Mouse (Mus musculus): ENCODE results near the gene Timm50. TPM values are rescaled to one million over a fixed set of nuclear protein-coding genes. Genes with fewer than 3 reads are reported as not detected.

The Timm50 gene
- total RNA-seq (2015) (19.5 and 26.2 TPM in 2 replicates), total RNA-seq (2017) (19.7 and 22.1 TPM in 2 replicates)

DNA sequence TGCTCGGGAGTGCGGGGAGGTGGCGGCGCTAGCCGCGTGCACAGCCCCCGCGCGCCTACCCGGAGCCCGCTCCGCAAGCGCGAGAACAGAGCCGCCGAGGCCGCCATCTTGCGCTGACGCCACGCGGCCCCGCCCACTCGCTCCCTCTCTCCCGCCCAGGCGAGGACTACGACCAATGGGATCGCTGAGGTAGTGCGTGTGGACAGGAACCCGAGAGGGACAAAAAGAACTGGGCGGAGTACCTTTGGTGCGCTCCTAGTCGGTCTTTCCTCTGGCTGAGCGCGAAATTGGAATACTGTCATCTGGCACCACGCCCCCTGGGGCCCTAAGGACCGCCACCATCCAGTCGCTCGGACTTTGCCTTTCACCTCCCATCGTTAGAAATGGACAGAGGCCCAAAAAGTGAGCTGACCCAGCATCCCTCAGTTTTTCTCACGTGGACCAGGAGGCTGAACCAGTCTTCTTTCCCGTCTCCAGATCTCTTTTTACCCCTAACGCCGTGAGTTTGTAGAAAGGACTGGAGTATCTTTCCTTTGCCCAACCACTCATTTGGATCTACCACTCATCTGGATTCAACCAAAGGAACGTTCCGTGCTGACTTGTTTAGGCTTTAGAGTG is at the start of gene Timm50:
TSS of gene Timm50 (minus strand) at position 147 of the 618 bp plus-strand sequence.
- ATAC-seq (ENCODE audit: poor library complexity, severe bottlenecking), result peak; percentile 100

DNA sequence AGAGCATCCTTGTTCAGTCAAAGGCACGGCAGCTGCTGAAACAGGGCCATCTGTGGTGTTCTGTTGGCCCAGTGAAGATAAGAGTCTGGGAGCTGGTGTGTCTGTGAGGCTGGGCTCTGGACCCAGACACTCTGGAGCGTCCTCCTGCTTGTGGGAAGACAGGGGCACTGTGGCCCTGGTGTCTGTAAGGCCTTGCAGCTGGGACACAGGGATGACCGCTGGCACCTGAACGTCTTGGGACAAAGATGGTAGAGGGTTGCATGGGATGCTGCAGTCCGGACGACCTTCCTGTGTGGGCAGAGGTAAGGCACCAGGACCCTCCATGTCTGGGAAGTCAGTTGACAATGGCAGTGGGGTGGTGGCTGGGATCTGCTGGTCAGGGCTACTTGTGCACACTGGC is 48.4 kb upstream of the Timm50 start:
- ATAC-seq (ENCODE audit: poor library complexity, severe bottlenecking), result no peak

DNA sequence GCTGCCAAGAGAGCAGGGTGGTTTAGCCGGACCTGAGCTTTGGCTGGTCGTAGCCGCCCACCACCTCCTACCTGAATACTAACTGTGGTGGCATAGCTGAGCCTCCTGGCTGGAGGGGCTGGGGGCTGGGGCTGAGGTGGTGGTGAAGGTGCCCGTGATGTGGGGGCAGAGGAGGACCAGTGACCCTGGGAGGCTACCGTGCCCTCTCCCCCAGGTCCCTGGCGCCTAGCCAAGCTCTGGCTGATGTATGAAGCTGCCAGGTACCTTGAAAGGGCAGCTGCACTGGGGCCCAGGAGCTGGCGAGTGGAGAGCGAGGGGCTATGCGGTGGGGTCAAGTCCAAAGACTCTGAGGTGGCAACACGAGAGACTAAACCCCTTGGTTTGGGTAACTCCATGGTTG is 48.0 kb upstream of the Timm50 start:
- ATAC-seq (ENCODE audit: poor library complexity, severe bottlenecking), result no peak

DNA sequence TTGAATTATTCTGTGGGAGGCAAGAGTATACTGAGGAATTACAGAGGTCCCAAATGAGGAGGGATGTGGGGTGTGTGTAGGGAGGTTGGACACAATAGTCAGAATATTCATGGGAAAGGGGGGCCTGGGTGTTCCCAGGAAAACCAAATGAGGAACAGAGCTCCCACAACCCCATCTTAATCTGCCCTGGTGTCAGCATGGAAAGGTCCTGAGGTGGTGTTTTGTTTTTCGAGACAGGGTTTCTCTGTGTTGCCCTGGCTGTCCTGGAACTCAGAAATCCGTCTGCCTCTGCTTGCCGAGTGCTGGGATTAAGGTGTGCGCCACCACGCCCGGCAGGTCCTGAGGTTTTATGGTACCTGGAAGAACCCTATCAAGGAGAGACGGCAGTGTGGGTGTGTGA is 46.6 kb upstream of the Timm50 start:
- ATAC-seq (ENCODE audit: poor library complexity, severe bottlenecking), result no peak

DNA sequence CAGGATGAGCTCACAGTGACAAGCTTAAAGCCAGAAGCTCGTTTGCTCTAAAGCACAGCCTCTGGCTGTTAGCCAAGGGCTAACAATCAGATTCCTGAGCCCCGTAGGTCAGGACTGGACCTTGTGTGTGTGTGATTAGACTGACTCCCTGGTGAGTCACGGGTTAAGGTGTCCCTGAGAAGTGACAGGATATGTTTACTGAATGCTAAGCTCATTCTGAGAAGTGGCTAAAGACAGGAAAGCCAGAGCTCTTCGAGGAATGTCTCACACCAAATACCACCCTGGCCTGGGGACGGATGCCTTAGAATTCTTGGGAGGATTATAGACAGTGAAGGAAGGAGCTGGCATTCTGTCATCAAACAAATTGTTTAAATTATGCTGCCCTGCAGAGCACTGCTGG is 46.1 kb upstream of the Timm50 start:
- ATAC-seq (ENCODE audit: poor library complexity, severe bottlenecking), result no peak

DNA sequence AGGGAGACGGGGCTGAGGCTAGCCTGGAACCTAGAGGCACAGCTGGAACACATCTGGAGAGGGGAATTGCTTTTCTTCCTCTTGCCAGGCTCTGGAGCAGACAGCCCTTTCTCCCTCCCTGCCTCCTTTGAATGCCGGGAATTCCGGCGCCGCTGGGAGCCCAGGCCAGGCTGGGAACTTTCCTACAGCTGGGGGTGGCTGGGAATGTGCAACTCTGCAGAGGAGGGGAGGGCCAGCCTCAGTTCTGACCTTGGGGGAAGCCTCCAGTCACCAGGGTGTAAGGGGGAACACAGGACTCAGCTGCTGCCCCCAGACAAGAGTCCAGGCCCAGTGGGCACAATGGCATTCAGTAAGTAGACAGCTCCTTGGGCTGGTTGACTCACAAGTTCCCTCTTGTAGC is 45.1 kb upstream of the Timm50 start:
- no peak for ATAC-seq (ENCODE audit: poor library complexity, severe bottlenecking)

DNA sequence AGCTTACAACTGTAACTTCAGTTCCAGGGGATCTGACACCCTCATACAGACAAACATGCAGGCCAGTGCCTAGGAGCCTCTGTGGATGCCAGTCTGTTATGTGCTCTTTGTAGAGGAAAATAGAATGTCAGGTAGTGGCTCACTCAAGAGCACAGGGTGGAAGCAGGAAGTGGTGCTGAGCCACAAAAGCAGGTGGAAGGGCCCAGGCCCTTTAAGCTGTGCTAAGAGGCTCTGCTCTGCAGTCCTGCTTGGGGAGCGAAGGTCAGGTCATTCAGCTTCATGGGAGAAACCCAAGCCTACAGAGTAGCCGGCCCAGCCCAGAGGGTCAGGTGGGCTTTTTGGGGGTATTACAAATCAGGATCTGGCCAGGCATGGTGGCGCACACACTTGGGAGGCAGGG is 43.3 kb upstream of the Timm50 start:
- no peak for ATAC-seq (ENCODE audit: poor library complexity, severe bottlenecking)

DNA sequence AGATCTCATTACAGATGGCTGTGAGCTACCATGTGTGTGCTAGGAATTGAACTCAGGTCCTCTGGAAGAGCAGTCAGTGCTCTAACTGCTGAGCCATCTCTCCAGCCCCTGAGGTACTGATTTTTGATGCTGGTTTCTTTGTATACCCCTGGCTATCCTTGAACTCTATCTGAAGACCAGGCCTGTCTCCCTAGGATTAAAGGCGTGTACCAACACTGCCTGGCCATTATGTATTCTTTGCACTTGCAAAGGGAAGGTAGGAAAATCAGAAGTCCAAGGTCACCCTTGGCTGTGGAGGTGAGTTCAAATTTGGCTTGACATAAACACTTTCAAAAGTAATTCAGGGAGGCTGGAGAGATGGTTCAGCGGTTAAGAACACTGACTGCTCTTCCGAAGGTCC is 42.7 kb upstream of the Timm50 start:
- ATAC-seq (ENCODE audit: poor library complexity, severe bottlenecking), result no peak

DNA sequence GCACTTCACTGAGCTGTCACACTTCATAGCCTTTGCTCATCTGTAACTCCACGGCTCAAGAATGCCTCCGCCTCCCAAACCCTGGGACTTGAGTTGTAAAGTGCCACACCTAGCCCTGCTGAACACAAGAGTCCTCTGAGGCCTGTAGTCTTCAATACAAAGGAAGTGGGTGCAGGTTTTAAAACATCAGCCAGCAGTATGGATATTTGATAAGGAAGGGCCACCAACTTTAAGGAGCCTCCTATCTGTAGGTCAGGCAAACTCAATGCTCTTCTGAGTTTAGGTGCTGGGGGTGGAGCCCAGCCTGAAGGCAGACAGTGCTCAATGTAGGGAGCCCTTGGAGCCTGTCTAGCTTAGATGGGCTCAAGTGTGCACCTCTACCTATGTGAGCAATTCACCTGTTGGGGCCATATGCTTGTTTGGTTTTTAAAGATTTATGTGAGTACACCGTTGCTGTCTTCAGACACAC is 42.3 kb upstream of the Timm50 start:
- no peak for ATAC-seq (ENCODE audit: poor library complexity, severe bottlenecking)

DNA sequence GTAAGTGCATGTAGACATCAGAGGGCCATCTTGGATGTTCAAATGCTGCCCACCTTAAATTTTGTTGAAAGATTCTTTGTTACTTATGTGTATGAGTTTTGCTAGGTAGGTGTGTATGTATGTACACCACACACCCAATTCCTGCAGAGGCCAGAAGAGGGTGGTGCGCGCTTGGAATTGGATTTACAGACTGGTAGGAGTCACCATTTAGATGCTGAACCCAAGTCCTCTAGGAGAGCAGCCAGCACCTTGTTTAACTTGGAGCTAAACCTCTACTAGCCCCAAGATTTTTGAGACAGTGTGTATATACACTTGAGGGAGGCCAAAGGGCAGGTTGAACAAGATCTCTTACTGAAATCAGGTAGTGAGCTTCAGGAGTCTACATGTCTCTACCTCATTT is 41.4 kb upstream of the Timm50 start:
- no peak for ATAC-seq (ENCODE audit: poor library complexity, severe bottlenecking)

DNA sequence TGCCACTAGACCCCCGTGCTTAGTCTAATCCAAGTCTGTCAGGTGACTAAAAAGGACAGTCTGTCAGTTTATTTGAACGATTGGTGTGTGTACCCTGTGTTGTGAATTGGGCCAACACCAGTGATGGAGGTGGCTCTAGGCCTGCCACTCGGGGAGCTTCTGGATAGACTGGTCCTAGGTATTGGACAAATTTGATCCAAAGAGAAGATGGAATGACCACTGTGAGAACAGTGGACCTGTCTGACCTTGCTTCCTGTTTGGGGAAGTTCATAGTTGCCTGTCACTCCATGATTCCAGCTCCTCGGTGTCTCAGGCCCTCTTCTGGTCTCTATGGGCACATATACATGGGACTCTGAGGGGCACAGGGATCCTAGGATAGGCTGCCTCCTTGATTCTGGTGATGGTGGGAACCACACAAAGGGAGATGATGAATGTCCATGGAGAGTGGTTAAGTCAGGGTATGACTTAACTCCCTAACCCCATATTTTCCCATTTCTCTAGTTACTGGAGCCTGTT is 39.9 kb upstream of the Timm50 start:
- no peak for ATAC-seq (ENCODE audit: poor library complexity, severe bottlenecking)

DNA sequence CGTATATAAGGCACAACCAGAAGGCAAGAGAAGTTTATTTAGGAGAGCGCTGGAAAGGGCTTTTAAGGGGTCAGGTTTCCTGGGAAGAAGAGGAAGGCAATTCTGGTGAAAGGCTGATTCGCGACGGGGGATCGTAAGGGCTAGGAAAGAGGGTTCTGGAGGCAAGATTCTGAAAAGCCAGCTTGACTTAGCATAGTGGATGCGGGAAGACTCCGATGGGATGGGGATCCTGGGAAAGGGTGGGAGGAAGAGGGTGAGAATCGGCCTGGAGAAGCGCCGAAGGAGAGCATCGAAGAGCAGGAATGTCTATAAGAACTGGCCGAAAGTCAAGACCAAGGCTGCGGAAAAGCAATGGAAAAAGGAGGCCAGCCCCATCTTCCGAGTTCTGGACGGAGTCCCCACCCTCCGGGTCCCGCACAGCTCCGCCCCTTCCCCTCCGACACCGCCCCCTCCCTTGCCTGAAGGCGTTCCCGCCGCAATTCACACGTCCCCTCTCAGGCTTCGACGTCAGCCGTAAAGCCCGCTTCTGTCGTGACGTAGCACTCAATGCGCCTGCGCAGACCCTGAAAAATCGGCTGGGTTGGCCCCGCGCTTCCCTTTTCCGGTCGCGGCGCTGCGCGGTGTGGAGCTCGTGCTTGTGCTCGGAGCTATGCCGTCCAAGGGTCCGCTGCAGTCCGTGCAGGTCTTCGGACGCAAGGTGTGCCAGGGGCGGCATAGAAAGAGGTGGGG is 38.4 kb upstream of the Timm50 start, which contains the start of gene Rps16:
TSS of gene Rps16 (plus strand) at position 498 of the 729 bp plus-strand sequence.
- ATAC-seq (ENCODE audit: poor library complexity, severe bottlenecking), result peak; percentile 99

DNA sequence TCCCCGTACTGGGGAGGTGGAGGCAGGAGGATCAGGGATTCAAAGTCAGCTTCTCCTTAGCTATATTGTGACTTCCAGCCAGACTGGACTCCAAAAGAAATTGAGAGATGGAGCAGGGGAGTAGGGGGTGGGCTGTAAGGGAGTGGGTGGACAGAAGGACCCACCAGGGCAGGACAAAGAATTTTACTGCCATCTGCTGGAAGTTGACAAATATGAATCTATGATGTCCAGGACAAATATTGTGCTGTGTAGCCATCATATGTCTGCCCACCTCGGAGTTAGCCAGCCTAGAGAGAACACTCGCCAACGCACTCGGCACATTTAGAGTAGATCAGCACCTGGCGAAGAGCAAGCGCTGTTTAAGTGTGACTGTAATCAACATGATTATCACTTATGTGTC is 36.7 kb upstream of the Timm50 start:
- ATAC-seq (ENCODE audit: poor library complexity, severe bottlenecking), result no peak

DNA sequence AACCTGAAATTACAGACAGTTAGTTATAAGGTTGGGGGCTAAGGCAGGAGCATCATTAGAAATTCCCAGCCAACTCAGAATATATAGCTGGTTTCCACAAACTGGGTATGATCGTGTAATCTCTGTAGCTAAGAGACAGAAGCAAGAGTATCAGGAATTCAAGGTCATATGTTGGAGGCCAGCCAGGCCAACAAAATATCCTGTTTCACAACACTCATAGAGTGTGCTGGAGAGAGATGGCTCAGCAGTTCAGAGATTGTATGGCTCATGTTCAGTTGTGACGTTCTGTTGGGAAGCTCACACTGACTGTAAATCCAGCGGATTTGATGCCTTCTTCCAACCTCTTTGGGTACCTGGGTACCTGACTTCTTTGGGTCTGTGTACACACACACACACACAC is 35.9 kb upstream of the Timm50 start:
- peak; percentile 8; the same call in 1 of the 2 replicates for ATAC-seq (ENCODE audit: poor library complexity, severe bottlenecking)

DNA sequence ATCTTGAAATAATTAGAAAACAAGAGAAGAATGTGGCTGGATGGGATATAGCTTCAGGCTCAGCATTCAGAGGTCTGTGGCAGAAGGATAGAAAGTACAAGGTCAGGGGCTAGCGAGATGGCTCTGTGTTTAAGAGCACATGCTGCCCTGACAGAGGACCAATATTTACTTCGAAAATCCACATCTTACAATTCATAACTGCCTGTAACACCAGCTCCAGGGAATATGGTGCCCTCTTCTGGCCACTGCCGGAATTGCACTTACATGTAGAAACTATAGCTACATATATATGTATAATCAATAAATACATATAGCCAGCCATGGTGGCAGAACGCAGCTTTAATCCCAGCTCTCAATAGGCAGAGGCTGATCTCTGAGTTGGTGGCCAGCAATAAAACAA is 32.8 kb upstream of the Timm50 start:
- ATAC-seq (ENCODE audit: poor library complexity, severe bottlenecking), result peak; percentile 73

DNA sequence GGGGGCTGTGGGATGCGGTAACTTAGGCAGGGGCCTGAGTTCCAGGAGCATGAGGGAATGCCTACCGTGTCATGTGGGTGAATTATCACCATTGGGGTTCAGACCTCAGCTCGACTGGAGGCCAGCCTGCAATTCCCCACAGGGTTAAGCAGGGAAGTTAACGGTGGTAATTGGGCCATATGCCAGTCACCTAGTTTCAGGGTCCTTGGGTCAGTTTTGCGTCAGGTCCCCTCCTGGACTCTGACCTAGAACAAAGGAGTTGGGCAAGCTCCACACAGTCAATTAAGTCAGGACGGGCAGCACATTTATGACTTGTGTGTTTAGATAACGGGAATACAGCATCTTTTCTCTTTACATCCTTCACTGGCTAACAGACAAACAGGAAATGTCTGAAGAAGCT is 29.5 kb upstream of the Timm50 start:
- ATAC-seq (ENCODE audit: poor library complexity, severe bottlenecking), result no peak

DNA sequence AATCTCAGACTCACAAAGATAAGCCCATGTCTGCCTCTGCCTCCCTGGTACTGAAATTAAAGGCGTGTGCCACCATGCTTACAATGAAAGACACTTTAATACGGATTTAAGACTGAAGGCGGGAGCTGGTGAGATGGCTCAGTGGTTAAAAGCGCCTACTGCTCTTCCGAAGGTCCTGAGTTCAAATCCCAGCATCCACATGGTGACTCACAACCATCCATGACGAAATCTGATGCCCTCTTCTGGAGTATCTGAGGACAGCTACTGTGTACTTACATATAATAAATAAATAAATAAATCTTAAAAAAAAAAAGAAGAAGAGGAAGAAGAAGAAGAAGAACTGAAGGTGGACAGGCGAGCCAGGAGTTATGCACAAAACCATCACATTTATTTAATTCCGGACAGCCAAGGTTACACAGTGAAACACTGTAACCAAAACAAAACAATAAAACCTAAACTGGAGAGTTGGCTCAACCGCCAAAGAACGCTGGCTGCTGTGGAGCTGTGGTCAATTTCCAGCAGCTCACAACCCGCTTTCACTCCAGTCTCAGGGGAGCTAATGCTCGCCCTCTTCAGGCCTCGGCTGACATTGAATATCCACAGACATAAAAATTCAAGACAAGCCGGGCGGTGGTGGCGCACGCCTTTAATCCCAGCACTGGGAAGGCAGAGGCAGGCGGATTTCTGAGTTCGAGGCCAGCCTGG is 27.5 kb upstream of the Timm50 start:
- peak; percentile 67 for ATAC-seq (ENCODE audit: poor library complexity, severe bottlenecking)

DNA sequence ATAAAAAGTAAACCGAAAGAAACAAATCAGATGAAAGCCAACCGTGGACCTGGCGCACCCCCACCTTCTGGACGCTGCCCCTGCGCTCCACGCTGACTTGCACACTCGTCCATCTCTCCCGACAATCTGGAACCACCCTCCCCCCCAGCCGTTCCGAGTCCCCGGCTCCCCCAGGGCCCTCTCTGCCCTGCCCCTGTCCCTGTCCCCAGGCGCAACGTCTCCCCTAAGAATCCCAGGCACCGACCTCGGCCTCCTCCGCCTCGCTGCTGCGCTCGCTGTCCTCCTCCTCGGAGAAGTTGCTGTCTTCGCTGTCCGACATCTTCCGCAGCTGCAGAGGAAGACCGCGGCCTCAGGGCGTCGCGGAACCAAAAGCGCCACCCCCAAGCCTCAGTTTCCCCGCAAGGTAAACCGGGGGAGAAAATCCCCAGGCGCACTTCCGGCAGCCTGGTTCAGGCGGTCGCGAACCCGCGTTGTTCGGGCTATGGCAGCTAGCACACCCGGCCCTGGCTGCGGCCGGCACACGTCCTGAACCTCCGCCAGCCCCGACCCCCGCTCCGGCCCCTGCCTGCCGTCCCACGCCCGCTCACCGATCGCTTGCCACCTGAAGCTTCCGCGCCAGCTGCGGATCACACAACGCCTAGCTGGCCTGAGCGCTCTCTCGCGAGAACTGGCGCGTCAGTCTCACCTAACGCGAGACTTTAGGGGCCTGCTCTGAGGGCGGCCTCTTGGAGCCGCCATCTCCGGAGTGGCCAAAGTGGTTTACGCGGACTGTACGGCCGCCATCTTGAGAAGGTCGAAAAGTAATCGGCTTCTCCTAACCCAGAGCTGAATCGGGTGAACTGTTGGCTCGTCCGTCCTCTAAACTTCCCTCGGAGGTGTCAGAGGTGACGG is 26.5 kb upstream of the Timm50 start, which contains the start of gene Supt5:
TSS of gene Supt5 (minus strand) at position 639 of the 891 bp plus-strand sequence.
- peak; percentile 98 for ATAC-seq (ENCODE audit: poor library complexity, severe bottlenecking)

DNA sequence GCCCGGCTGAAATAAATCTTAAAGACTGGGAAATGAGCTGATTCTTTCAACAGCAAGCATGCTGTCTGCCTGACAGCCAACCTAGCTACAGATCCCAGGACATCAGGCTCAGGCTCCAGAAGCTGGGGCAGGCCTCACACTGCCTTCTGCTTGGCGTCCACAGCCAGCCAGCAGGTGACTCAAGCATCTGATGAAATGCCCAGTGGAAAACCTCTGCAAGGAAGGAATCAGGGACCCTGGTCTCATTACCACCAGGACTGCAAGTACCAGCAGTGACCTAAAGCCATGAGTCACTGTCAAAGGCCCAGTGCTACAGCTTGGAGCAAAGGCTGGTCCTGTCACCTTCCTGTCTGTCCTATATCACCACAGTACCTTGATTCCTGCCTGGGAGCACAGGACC is 23.6 kb upstream of the Timm50 start:
- no peak for ATAC-seq (ENCODE audit: poor library complexity, severe bottlenecking)

DNA sequence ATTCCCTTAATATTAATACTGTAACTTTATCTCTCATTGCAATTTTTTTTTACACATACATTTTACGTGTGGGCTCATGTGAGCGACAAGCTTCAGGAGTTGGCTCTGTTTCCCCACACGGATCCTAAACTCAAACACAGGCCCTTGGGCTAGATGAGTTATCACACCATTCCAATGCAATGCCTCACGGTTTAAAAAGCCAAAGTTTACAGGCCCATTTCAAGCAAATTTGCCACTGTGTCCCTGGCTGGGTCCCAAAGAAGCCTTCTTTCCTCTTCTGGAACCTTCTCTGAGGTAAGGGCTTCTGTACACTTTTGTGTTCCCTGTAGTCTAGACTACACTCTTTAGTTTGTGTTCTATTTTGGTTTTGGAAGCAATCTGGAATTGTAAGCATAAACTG is 22.7 kb upstream of the Timm50 start:
- ATAC-seq (ENCODE audit: poor library complexity, severe bottlenecking), result no peak
